Mouse (Mus musculus) neural tube, embryonic 14.5 days (tissue): ENCODE measurements around the gene Olfr780. TPM values are rescaled to one million over a fixed set of nuclear protein-coding genes. Genes with fewer than 3 reads are reported as not detected.
"Not testable (repeated sequence)": the region's sequence is repeated elsewhere in the genome, so short reads cannot be mapped to it uniquely, and the experiment has no call there.

Experiments used
- ATAC-seq: fragments of 200-750 bp; cut with Nextera tagmentation; 2 replicates; pipeline ENCODE4 v1.8.0; 2017; ENCODE audit warnings: low read depth, mild to moderate bottlenecking, moderate TSS enrichment, moderate library complexity
- H3K27ac ChIP-seq: fragments of 300-500 bp; sonication (generic); 2 replicates; pipeline ENCODE4 v1.5.1; 2014; ENCODE audit warnings: low read depth, mild to moderate bottlenecking, control low read depth, low read length, moderate library complexity, mixed read lengths
- H3K27me3 ChIP-seq: fragments of 300-500 bp; sonication (generic); 2 replicates; pipeline ENCODE4 v1.6.1; 2014; ENCODE audit warnings: low read length; ENCODE audit not compliant: control insufficient read depth, insufficient read depth
- H3K36me3 ChIP-seq: fragments of 300-500 bp; sonication (generic); 2 replicates; pipeline ENCODE4 v1.6.1; 2014; ENCODE audit warnings: low read length, mixed read lengths; ENCODE audit not compliant: control insufficient read depth, insufficient read depth
- H3K4me1 ChIP-seq: fragments of 300-500 bp; sonication (generic); 2 replicates; pipeline ENCODE4 v1.6.1; 2014; ENCODE audit warnings: low read length; ENCODE audit not compliant: control insufficient read depth, insufficient read depth
- H3K4me2 ChIP-seq: fragments of 300-500 bp; sonication (generic); 2 replicates; pipeline ENCODE4 v1.6.1; 2014; ENCODE audit warnings: mild to moderate bottlenecking, low read depth, low read length, control low read depth
- H3K4me3 ChIP-seq: fragments of 300-500 bp; sonication (generic); 2 replicates; pipeline ENCODE4 v1.5.1; 2014; ENCODE audit warnings: low read depth, low read length, control low read depth, mixed read lengths
- H3K9ac ChIP-seq: fragments of 300-500 bp; sonication (generic); replicated peaks from 2 replicates; pipeline ENCODE4 v1.6.1; 2014; ENCODE audit warnings: low read depth, mild to moderate bottlenecking, control low read depth, low read length, mixed read lengths
- H3K9me3 ChIP-seq: fragments of 300-500 bp; sonication (generic); 2 replicates; pipeline ENCODE4 v1.6.1; 2016; ENCODE audit warnings: low read length; ENCODE audit not compliant: control insufficient read depth
- WGBS: fragments of 180-500 bp; shearing (Covaris S2); extraction: QIAGEN DNeasy Blood & Tissue Kit; methylation state at CpG from one replicate; pipeline ENCODE4 v1.1.7; 2014; 5-methylcytosine and 5-hydroxymethylcytosine counted together
- polyA plus RNA-seq: library from polyadenylated mRNA; unstranded; fragments of >200 nt; fragmentation: Nextera tagmentation; extraction: Ambion mirVana; gene quantifications from 2 replicates; pipeline ENCODE4 v1.2.1, GENCODE M21; 2014

Olfr780 gene
- not detected in 2 replicates for polyA plus RNA-seq

DNA sequence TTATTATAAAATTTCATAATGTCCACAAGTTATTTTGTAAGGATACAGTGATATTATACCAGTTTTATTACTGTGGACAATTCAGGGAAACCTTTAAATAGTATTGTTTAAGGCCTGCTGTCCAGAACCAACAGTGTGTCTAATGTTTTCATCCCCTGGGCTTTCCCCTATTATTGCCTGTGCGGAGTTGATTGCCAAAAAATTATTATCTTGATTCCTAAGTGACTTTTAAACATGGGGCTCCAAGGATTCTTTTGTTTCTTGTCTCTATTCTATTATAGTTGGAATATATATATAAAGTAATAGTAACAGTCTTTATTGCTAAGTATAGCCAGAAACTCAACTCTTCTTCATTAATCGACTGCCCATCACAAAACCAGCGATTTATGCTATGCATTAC, at the start of gene Olfr780:
Gene Olfr780, plus strand, starts transcription at position 301 of the 400 bp plus-strand sequence.
- ATAC-seq = no peak
- H3K4me1 ChIP-seq = no peaks in the 10 kb centered on the region
- no peak within 1 kb of the TSS for H3K9ac ChIP-seq
- H3K4me2 ChIP-seq = no peak within 1 kb of the TSS
- no peaks in the 10 kb centered on the region for H3K27me3 ChIP-seq
- WGBS = 87% methylated on average over 3 of the region's 3 CpGs
- no peak within 1 kb of the TSS for H3K4me3 ChIP-seq
- no peak within 1 kb of the TSS for H3K27ac ChIP-seq
- H3K9me3 ChIP-seq = no peaks in the 10 kb centered on the region
- no peaks in the 10 kb centered on the region for H3K36me3 ChIP-seq

DNA sequence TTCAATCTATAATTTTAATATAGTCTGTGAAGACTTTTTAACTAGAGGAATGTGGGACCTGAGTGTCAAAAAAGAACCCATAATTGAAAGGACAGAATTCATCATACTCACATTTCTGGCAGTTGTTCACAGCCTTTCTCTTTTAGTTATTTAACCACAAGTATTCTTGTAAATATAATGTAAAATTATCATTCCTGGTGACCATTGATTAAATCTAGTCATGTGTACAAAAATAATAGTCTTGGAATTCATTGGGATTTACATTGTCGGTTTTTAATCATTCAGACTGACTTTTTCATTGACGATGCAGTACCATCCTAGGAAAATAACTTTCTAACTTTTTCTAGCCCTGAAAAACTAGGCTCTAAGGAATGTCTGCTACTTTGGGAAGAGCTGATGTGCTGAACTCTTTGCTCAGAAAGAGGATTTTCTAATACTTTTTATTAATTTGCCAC, 46.8 kb upstream of the Olfr780 start, which contains the start of gene Olfr777:
Gene Olfr777, minus strand, starts transcription at position 405 of the 455 bp plus-strand sequence.
- H3K36me3 ChIP-seq = no peaks in the 10 kb centered on the region
- no peaks in the 10 kb centered on the region for H3K4me1 ChIP-seq
- H3K27me3 ChIP-seq = no peaks in the 10 kb centered on the region
- H3K4me2 ChIP-seq = no peak within 1 kb of the TSS
- no peak within 1 kb of the TSS for H3K27ac ChIP-seq
- no peak within 1 kb of the TSS for H3K4me3 ChIP-seq
- no peak for ATAC-seq
- 95% methylated on average over 2 of the region's 2 CpGs for WGBS
- H3K9me3 ChIP-seq = no peaks in the 10 kb centered on the region
- H3K9ac ChIP-seq = no peak within 1 kb of the TSS

DNA sequence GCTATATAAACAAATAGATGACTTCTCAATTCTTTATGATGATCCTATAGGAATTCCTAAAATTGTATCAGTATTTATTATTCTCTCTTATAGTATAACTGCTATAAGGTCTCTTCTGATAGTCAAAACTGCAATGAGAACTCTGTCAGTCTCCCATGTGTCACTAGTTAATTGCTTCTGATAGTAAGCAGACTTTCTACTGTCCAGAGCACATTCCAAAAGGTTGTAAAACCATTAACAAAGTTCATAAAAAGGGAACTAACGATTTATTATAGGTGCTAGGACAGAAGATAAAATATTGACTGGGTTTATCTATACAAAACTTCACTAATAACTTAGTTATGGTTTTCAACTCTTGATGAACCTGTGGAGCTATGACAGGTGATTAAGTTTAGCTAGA, 4.9 kb upstream of the Olfr780 start:
- not testable (repeated sequence) for H3K27ac ChIP-seq, H3K4me2 ChIP-seq, H3K9me3 ChIP-seq, ATAC-seq, H3K36me3 ChIP-seq, H3K27me3 ChIP-seq, H3K4me1 ChIP-seq, H3K9ac ChIP-seq, H3K4me3 ChIP-seq
- WGBS = 56% methylated on average over 1 of the region's 1 CpGs

DNA sequence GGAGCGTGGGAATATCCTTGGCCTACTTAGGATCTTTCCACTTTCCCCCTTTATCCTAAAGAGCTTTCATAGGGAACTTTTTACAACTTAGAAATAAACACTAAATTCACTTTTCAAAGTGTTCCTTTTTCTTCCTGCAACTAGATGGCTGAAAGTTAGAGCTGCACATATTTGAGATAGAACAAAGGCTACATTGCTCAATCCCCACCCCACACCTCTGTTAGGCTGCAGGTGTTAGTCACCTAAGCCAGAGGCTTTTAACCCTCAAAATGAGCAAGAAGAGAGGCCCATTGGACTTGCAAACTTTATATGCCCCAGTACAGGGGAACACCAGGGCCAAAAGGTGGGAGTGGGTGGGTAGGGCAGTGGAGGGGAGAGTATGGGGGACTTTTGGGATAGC, 4.4 kb upstream of the Olfr780 start:
- H3K9me3 ChIP-seq, H3K27ac ChIP-seq, H3K9ac ChIP-seq, H3K36me3 ChIP-seq, H3K4me3 ChIP-seq, H3K4me1 ChIP-seq, H3K4me2 ChIP-seq, ATAC-seq, H3K27me3 ChIP-seq: not testable (repeated sequence)
- WGBS = no CpG with 5 or more reads among the region's 1 CpGs

DNA sequence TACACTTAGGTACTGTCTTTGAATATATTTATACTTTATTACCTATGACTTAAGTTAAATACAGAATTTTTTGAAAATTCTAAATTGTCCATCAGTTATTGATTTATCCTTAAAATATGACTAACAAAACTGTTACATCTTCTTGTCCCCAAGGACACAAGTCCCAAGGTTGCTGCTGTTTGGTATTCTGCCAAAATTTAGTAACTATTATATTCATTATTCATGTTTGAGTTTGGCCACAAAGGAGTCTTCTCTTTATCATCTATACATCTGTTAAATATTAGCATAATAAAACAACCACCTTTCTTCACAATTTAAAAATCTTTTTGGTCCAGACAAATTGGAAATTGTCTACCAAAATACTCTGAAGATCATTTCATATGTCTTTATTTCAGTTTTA, 10.6 kb downstream of the Olfr780 start, which contains the start of gene Olfr781:
Gene Olfr781, plus strand, starts transcription at position 301 of the 400 bp plus-strand sequence.
- H3K27ac ChIP-seq = no peak within 1 kb of the TSS
- no peak for ATAC-seq

DNA sequence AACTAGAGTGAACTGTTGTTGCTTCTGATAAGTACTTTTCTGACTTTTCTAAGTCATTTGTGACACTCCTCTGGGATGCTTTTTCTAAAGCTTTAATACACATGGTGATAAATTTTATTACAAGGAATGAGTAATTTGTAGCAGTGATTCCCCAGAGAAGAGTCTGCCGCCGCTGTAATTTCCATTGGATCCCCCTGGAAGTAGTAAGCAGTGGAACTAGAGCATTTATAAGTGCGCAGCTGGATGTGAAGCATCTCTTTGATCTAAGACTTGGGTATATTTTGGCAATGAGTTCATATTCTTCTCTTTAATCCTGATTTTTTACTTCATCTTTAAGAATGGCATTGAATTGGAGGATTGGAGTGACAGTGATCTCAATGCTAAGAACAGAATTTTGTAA, 30.6 kb downstream of the Olfr780 start, which contains the start of gene Olfr782:
Gene Olfr782, plus strand, starts transcription at position 301 of the 400 bp plus-strand sequence.
- Histone ChIP-seq H3K4me1 (no peaks in the 10 kb centered on the region), H3K9me3 (no peaks in the 10 kb centered on the region), H3K4me3 (no peak within 1 kb of the TSS), H3K27ac (no peak within 1 kb of the TSS), H3K27me3 (no peaks in the 10 kb centered on the region), H3K36me3 (no peaks in the 10 kb centered on the region), H3K4me2 (no peak within 1 kb of the TSS), H3K9ac (no peak within 1 kb of the TSS)
- ATAC-seq = no peak
- WGBS = 74% methylated on average over 3 of the region's 3 CpGs

More for the DNA sequence above, 10.6 kb downstream of the Olfr780 start, which contains the start of gene Olfr781:
- Histone ChIP-seq H3K4me3 (no peak within 1 kb of the TSS), H3K36me3 (no peaks in the 10 kb centered on the region), H3K4me2 (no peak within 1 kb of the TSS), H3K9me3 (no peaks in the 10 kb centered on the region), H3K4me1 (no peaks in the 10 kb centered on the region), H3K9ac (no peak within 1 kb of the TSS), H3K27me3 (no peaks in the 10 kb centered on the region)

DNA sequence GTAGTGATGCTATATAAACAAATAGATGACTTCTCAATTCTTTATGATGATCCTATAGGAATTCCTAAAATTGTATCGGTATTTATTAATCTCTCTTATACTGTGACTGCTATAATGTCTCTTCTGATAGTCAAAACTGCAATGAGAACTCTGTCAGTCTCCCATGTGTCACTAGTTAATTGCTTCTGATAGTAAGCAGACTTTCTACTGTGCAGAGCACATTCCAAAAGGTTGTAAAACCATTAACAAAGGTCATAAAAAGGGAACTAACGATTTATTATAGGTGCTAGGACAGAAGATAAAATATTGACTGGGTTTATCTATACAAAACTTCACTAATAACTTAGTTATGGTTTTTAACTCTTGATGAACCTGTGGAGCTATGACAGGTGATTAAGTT, 34.6 kb downstream of the Olfr780 start:
- ATAC-seq = not testable (repeated sequence)
- 65% methylated on average over 2 of the region's 2 CpGs for WGBS

DNA sequence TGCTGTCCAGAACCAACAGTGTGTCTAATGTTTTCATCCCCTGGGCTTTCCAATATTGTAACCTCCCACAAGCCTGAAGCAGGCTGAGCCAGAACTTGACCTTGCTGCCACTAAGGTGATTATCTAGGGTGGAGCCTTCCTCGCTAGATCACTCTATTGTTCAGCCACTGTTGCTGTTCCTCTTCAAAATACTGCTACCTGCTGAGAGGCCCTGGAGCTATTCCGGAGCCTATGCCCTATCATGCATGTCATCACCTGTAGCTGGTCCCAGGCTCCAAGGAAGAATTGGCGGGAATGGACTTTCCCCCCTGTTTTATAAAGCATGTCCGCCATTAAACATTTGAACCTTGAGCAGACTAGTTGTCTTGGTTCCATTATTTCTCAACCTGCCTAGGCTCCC, 38.6 kb downstream of the Olfr780 start:
- not testable (repeated sequence) for H3K36me3 ChIP-seq, H3K4me2 ChIP-seq, H3K27me3 ChIP-seq, H3K4me1 ChIP-seq, H3K9ac ChIP-seq, ATAC-seq, H3K9me3 ChIP-seq, H3K4me3 ChIP-seq, H3K27ac ChIP-seq
- 88% methylated on average over 4 of the region's 4 CpGs for WGBS

More for the DNA sequence above, 34.6 kb downstream of the Olfr780 start:
- not testable (repeated sequence) for H3K4me1 ChIP-seq, H3K27ac ChIP-seq, H3K9ac ChIP-seq, H3K36me3 ChIP-seq, H3K4me3 ChIP-seq, H3K27me3 ChIP-seq, H3K4me2 ChIP-seq, H3K9me3 ChIP-seq

DNA sequence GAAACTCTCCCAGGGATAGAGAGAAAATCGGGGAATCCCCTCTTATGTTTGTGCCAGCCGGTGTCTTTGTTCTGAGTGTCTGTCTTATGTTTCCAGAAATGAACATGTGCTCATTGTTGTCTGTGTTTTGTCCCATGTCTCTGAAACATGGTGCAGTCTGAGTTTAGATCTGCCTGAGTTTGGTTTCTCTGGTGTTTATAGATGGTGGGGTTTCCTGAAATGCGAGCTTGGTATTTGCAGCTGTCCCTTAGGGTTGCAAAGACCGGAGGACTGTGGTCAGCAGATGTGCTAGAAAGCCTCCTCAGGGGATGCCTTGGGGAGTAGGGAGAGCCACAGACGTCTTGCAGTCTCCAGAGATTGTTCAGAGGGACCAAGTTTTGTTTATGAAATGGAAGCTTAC, 39.4 kb downstream of the Olfr780 start:
- H3K36me3 ChIP-seq = no peaks in the 10 kb centered on the region
- H3K9me3 ChIP-seq = no peaks in the 10 kb centered on the region
- H3K27me3 ChIP-seq = no peaks in the 10 kb centered on the region
- H3K4me1 ChIP-seq = no peaks in the 10 kb centered on the region
- H3K4me2 ChIP-seq = no peak overlapping the region
- 85% methylated on average over 5 of the region's 5 CpGs for WGBS
- no peak overlapping the region for H3K9ac ChIP-seq
- H3K4me3 ChIP-seq = no peak overlapping the region
- ATAC-seq = no peak
- H3K27ac ChIP-seq = no peak overlapping the region
